Mouse (Mus musculus) embryonic facial prominence, embryonic 14.5 days (tissue): ENCODE measurements around the gene Col1a1. TPM values are rescaled to one million over a fixed set of nuclear protein-coding genes. Genes with fewer than 3 reads are reported as not detected.

Experiments used
- ATAC-seq: fragments of 200-750 bp; cut with Nextera tagmentation; 2 replicates; pipeline ENCODE4 v1.8.0; 2017; ENCODE audit warnings: low read depth, moderate number of reproducible peaks, moderate TSS enrichment
- DNase-seq: peaks from one replicate; pipeline ENCODE4 v3.0.0-alpha.2; 2015; ENCODE audit warnings: low spot score
- H3K27ac ChIP-seq: fragments of 300-500 bp; sonication (generic); replicated peaks from 2 replicates; pipeline ENCODE4 v1.5.1; 2014; ENCODE audit warnings: low read depth, mild to moderate bottlenecking, low read length, moderate library complexity
- H3K27me3 ChIP-seq: fragments of 300-500 bp; sonication (generic); replicated peaks from 2 replicates; pipeline ENCODE4 v1.6.1; 2014; ENCODE audit warnings: low read length; ENCODE audit not compliant: control insufficient read depth, insufficient read depth
- H3K36me3 ChIP-seq: fragments of 300-500 bp; sonication (generic); 2 replicates; pipeline ENCODE4 v1.6.1; 2014; ENCODE audit warnings: low read length, mixed read lengths; ENCODE audit not compliant: control insufficient read depth, insufficient read depth
- H3K4me1 ChIP-seq: fragments of 300-500 bp; sonication (generic); 2 replicates; pipeline ENCODE4 v1.6.1; 2014; ENCODE audit warnings: antibody characterized with exemption, low read length; ENCODE audit not compliant: control insufficient read depth, insufficient read depth
- H3K4me2 ChIP-seq: fragments of 300-500 bp; sonication (generic); 2 replicates; pipeline ENCODE4 v1.6.1; 2014; ENCODE audit warnings: low read depth, mild to moderate bottlenecking, low read length, moderate library complexity, mixed read lengths
- H3K4me3 ChIP-seq: fragments of 300-500 bp; sonication (generic); 2 replicates; pipeline ENCODE4 v1.5.1; 2014; ENCODE audit warnings: low read depth, mild to moderate bottlenecking, low read length
- H3K9ac ChIP-seq: fragments of 300-500 bp; sonication (generic); 2 replicates; pipeline ENCODE4 v1.6.1; 2014; ENCODE audit warnings: low read depth, mild to moderate bottlenecking, low read length, moderate library complexity, mixed read lengths
- H3K9me3 ChIP-seq: fragments of 300-500 bp; sonication (generic); 2 replicates; pipeline ENCODE4 v1.6.1; 2016; ENCODE audit warnings: low read length; ENCODE audit not compliant: control insufficient read depth
- WGBS: fragments of 180-500 bp; shearing (Covaris S2); extraction: QIAGEN DNeasy Blood & Tissue Kit; methylation state at CpG from one replicate; pipeline ENCODE4 v1.1.7; 2014; 5-methylcytosine and 5-hydroxymethylcytosine counted together
- polyA plus RNA-seq: library from polyadenylated mRNA; unstranded; fragments of >200 nt; fragmentation: Nextera tagmentation; extraction: Ambion mirVana; gene quantifications from 2 replicates; pipeline ENCODE4 v1.2.1, GENCODE M21; 2014

Col1a1 gene
- polyA plus RNA-seq, result 3,653 and 4,731 TPM in 2 replicates

GRCm38 (mm10) chr11:94936045-94936444, at the start of gene Col1a1:
Gene Col1a1, plus strand, starts transcription at chr11:94936224.
- peaks cover 31% of the 10 kb centered on the region for H3K4me1 ChIP-seq
- H3K36me3 ChIP-seq, result peaks cover 35% of the 10 kb centered on the region

GRCm38 (mm10) chr11:94891155-94891554, 44.9 kb upstream of the Col1a1 start:
- H3K9ac ChIP-seq, result no peak overlapping the region
- H3K27me3 ChIP-seq, result no peaks in the 10 kb centered on the region
- 0 out of 2 replicates have a peak overlapping the region, but pooled peaks have one; percentile 11 for H3K4me2 ChIP-seq
- H3K27ac ChIP-seq, result peak overlapping the region; percentile 82
- DNase-seq, result peak; percentile 69
- H3K9me3 ChIP-seq, result no peaks in the 10 kb centered on the region
- ATAC-seq, result no peak
- H3K36me3 ChIP-seq, result no peaks in the 10 kb centered on the region
- WGBS, result 33% methylated on average over 6 of the region's 6 CpGs
- 0 out of 2 replicates have a peak, but pooled peaks cover 4% of the 10 kb centered on the region for H3K4me1 ChIP-seq
- no peak overlapping the region for H3K4me3 ChIP-seq

More at GRCm38 (mm10) chr11:94936045-94936444, at the start of gene Col1a1:
- peak; percentile 63 for ATAC-seq
- Histone ChIP-seq H3K27ac (peak within 1 kb of the TSS; percentile 96), H3K9ac (peak within 1 kb of the TSS; percentile 91), H3K4me3 (peak within 1 kb of the TSS; percentile 68), H3K4me2 (peak within 1 kb of the TSS; percentile 71), H3K27me3 (no peaks in the 10 kb centered on the region), H3K9me3 (no peaks in the 10 kb centered on the region)
- 9% methylated on average over 19 of the region's 19 CpGs for WGBS
- peak; percentile 94 for DNase-seq

GRCm38 (mm10) chr11:94896753-94897376, 39.2 kb upstream of the Col1a1 start:
- no peaks in the 10 kb centered on the region for H3K36me3 ChIP-seq
- peak overlapping the region; percentile 30 for H3K4me2 ChIP-seq
- peak; percentile 76; the same call in 1 of the 2 replicates for ATAC-seq
- H3K4me1 ChIP-seq, result peaks cover 11% of the 10 kb centered on the region; the same call in 1 of the 2 replicates
- H3K9me3 ChIP-seq, result no peaks in the 10 kb centered on the region
- peak; percentile 83 for DNase-seq
- no peaks in the 10 kb centered on the region for H3K27me3 ChIP-seq
- no peak overlapping the region for H3K9ac ChIP-seq
- H3K4me3 ChIP-seq, result peak overlapping the region; percentile 8; the same call in 1 of the 2 replicates
- H3K27ac ChIP-seq, result peak overlapping the region; percentile 88
- 52% methylated on average over 16 of the region's 16 CpGs for WGBS

- ATAC-seq (no peak), DNase-seq (no peak)
- Histone ChIP-seq H3K27ac (no peak overlapping the region), H3K4me2 (no peak overlapping the region), H3K4me3 (no peak overlapping the region), H3K4me1 (peaks cover 6% of the 10 kb centered on the region; the same call in 1 of the 2 replicates), H3K9me3 (no peaks in the 10 kb centered on the region), H3K9ac (no peak overlapping the region), H3K27me3 (no peaks in the 10 kb centered on the region), H3K36me3 (no peaks in the 10 kb centered on the region)
- WGBS, result 61% methylated on average over 2 of the region's 2 CpGs
Measured at GRCm38 (mm10) chr11:94901231-94901630, 34.8 kb upstream of the Col1a1 start.

- Histone ChIP-seq H3K4me1 (no peaks in the 10 kb centered on the region), H3K27ac (no peak overlapping the region), H3K36me3 (no peaks in the 10 kb centered on the region), H3K4me3 (no peak overlapping the region), H3K9ac (no peak overlapping the region), H3K4me2 (no peak overlapping the region), H3K27me3 (no peaks in the 10 kb centered on the region), H3K9me3 (no peaks in the 10 kb centered on the region)
- WGBS, result 84% methylated on average over 3 of the region's 3 CpGs
- DNase-seq, result no peak
- no peak for ATAC-seq
Measured at GRCm38 (mm10) chr11:94904306-94904705, 31.7 kb upstream of the Col1a1 start.

GRCm38 (mm10) chr11:94910971-94911370, 25.1 kb upstream of the Col1a1 start:
- H3K4me2 ChIP-seq, result no peak overlapping the region
- ATAC-seq, result no peak
- 90% methylated on average over 5 of the region's 5 CpGs for WGBS

GRCm38 (mm10) chr11:94912568-94912967, 23.5 kb upstream of the Col1a1 start:
- Histone ChIP-seq H3K9ac (no peak overlapping the region), H3K36me3 (no peaks in the 10 kb centered on the region), H3K27ac (no peak overlapping the region), H3K4me3 (no peak overlapping the region), H3K4me2 (no peak overlapping the region), H3K9me3 (no peaks in the 10 kb centered on the region), H3K27me3 (no peaks in the 10 kb centered on the region), H3K4me1 (peaks cover 27% of the 10 kb centered on the region)
- DNase-seq (no peak), ATAC-seq (no peak)
- WGBS, result 66% methylated on average over 3 of the region's 3 CpGs

More at GRCm38 (mm10) chr11:94910971-94911370, 25.1 kb upstream of the Col1a1 start:
- Histone ChIP-seq H3K36me3 (no peaks in the 10 kb centered on the region), H3K4me3 (no peak overlapping the region), H3K9me3 (no peaks in the 10 kb centered on the region), H3K27ac (no peak overlapping the region), H3K27me3 (no peaks in the 10 kb centered on the region), H3K9ac (no peak overlapping the region), H3K4me1 (peaks cover 15% of the 10 kb centered on the region)
- DNase-seq, result no peak

- Histone ChIP-seq H3K27me3 (no peaks in the 10 kb centered on the region), H3K27ac (no peak overlapping the region), H3K4me1 (peaks cover 33% of the 10 kb centered on the region), H3K36me3 (no peaks in the 10 kb centered on the region), H3K9ac (peak overlapping the region; percentile 5; the same call in 1 of the 2 replicates), H3K9me3 (no peaks in the 10 kb centered on the region), H3K4me3 (no peak overlapping the region), H3K4me2 (no peak overlapping the region)
- no peak for ATAC-seq
- DNase-seq, result no peak
- 64% methylated on average over 6 of the region's 6 CpGs for WGBS
Measured at GRCm38 (mm10) chr11:94913302-94914090, 22.5 kb upstream of the Col1a1 start.
